Mouse (Mus musculus) heart, postnatal 14 days (tissue): ENCODE measurements at regions not wholly inside any gene's neighbourhood (a gene's known extent, or its start where the extent isn't known, plus 50 kb on each side); places are given as distances from the start of the nearest gene placed in this dataset.
A peak's percentile ranks its signal among the peaks of the same experiment; 100 is the strongest.

ENCODE experiments used
- DNase-seq, 2 experiments: peaks; one replicate each; pipeline ENCODE4 v3.0.0; 2021 to 2022
- intact Hi-C: fragments of 180-260 bp; cut with DNase I; formaldehyde crosslinking; loops from one replicate; pipeline ENCODE4 v1.15.1; 2025

DNA sequence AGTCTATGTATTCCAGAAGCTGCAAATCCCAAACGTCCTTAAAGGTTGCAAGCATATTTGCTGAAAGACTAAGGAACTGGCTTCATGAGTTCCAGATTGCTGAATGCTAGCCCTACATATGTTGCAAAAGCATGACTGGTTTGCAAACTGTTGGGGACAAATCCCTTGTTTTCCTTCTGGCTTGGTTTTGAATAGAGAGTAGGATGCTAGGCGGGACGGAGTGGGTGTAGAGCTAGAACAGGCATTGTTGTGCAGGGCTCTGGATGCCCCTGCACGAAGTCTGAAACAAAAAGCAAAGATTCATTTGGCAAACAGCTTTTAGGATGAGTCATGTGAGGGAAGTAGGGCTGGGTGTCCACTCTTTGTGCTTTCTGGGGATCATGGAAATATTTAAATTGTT, 500.9 kb upstream of the Cnksr2 start:
- no peak for DNase-seq

DNA sequence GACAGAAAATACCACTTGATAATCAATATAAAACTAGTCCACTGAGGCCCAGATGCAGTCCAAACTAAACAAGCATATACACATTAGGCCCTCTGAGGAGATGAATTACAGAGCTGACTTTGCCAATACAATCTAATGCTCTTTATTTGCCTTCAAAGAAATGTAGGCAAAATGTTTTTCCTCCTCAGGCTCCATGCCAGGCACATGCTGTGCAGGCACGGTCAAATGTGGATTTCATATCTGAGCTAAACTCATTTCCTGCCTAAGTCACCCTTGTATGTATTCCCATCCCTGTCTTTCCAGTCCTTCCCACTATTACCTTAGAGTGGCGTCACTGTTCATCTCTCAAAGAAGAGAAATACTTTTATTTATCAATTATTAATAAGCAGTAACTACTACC, 534.8 kb upstream of the Cnksr2 start:
- intact Hi-C loops: no loop called here
- no peak for DNase-seq

More for the DNA sequence above, 500.9 kb upstream of the Cnksr2 start:
- intact Hi-C loops: no loop called here

DNA sequence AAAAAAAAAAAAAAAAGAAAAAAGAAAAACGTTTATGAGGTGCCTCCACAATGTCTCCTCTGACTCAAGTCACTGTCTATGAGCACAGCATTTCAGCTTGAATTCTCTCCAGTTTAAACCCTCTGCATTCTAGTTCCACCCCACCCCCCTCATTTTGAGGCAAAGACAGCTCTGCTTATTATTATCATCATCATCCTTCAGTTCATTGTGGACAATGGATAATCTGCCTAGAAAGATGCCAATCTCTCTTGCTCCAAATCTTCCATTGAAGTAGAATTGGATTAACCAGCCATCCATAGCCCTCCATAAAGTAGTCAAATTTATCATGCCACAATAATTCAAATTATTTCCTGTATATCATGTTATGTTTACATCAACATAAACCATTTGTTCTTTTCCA, 570.0 kb upstream of the Cnksr2 start:
- intact Hi-C loops: loop anchor here (10.0 kb wide), 1 partner anchor 1148 kb away; no protein-coding TSS in a partner anchor
- DNase-seq: no peak

DNA sequence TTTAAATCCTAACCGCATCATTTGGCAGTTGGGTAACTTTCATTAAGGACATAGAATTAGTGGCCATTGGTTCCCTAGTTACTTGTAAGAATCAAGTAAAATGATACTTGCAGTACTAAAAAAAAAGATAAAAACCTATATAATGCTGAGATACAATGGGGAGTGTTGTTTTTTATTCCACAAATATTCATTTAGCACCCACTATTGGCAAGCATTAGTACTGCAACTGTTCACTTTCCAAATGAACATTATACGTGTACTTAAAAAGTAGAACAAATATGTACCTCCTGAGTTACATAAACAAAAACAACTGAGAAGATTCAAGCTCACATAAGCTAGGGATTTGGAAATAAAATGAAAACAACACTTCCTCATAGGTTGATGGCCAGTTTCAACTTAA, 570.5 kb upstream of the Cnksr2 start:
- intact Hi-C loops: loop anchor here (10.0 kb wide), 1 partner anchor 1149 kb away; no protein-coding TSS in a partner anchor
- DNase-seq: peak in 1 of 2 experiments; percentile 1

DNA sequence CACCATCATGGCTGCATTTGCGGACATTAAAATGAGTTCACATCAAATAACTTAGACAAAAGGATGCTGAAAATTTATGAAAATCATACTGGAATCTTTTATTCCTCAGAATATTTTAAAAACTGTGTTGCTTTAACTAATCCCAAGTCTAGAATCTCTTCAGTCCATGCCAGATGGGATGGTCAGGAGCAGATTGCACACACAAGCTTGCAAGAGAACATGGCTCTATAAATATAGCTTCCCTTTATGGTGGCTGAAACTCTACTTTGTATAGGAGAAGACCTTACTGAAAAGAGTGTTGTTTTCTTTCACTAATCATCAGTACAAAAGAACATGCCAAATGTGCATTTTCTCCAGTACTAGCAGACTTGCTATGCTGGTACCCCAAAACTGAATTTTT, 570.9 kb upstream of the Cnksr2 start:
- no peak for DNase-seq
- intact Hi-C loops: loop anchor here (10.0 kb wide), 1 partner anchor 1149 kb away; no protein-coding TSS in a partner anchor

DNA sequence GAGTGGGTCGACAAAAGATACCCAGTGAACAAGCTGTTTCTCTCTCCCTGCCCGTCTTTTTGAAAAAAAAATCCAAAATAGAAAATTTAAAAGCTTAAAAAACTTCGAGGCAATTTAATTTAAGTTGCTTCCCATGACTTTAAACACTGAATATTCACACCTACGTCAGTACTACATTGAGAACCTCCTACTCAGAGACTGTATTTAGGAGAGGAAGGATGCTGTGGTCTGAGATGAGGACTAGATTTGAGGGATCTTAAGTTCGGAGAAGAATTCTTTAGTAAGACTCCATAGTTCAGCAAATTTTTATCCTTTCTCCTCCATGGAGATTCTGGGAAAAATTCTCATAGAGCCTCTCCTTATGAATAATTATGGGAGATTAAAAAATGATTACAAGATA, 571.4 kb upstream of the Cnksr2 start:
- intact Hi-C loops: loop anchor here (10.0 kb wide), 1 partner anchor 1150 kb away; no protein-coding TSS in a partner anchor
- DNase-seq: no peak

DNA sequence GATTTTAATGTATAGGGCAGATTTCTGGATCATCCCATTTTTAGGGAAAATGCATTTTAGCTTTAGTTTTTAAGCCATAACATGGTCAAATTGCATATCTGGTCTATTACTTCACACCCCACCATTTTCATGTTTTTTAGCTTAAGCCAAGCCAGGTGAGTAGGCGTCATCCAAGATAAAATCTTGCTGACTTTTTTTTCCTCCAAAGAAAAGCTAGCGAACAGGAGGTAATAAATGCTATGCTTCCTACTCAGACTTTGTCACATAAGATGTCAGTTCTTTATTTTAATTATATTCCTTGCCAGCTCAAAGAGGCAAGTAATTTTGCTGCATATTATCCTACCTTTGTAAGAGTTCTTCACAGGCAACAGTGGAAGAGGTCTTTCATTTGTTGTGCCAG, 572.0 kb upstream of the Cnksr2 start:
- no peak for DNase-seq
- intact Hi-C loops: loop anchor here (10.0 kb wide), 1 partner anchor 1150 kb away; no protein-coding TSS in a partner anchor

DNA sequence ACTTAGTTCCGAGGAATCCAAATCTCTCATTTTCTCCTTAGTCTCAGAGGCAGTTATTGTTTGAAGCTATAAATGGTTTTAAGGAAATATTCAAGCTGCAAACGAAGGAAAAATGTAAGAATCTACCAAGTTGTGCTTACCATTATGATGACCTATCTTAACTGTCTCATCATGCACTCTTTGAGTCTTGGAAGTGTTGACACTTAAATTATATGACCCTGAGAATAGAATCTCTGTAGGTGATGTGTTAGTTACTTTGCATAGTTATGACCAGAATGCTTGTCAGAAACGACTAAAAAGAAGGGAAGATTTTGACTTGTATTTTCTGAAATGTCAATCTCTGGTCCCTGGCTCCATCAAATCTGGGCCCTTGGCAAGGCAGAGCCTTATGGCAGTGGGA, 582.7 kb upstream of the Rps6ka3 start:
- DNase-seq: no peak
- intact Hi-C loops: no loop called here

DNA sequence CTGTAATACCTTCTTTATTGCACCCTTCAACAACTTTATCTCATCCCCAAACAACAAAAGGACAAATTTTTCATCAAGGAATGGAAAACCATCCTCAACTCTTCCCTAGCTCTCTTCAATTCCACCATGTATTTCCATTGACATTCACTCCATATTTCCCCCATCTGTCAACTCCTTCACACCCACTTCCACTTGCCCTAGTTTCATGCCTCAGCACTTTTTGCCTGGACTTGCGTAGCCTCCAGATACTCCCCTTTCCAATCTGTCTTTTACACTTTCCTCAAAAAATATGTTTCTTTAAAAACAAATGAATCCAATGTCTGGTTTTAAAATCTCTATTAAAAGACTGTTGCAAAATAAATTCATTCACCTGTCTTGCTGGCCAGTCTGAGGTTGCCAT, 577.7 kb upstream of the Rps6ka3 start:
- intact Hi-C loops: no loop called here
- no peak for DNase-seq

DNA sequence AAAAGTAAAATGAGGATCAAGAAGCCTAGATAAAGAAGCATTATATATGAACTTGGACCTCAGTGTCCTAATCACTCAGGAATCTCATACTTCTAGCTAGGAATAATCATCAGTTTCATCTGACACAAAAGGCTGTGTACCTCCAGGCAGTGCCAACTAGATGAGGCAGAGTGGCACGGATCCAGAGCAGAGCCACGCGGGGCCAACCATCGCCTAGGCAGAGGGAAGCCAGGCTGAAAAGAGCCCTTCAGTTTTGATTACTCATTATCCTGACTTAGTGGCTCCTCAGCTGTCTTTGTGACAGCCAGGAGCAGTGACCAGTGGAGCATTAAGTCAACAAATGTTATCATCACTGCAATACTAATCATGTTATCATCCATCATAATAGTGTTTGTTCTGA, 557.9 kb upstream of the Rps6ka3 start:
- DNase-seq: no peak
- intact Hi-C loops: no loop called here

DNA sequence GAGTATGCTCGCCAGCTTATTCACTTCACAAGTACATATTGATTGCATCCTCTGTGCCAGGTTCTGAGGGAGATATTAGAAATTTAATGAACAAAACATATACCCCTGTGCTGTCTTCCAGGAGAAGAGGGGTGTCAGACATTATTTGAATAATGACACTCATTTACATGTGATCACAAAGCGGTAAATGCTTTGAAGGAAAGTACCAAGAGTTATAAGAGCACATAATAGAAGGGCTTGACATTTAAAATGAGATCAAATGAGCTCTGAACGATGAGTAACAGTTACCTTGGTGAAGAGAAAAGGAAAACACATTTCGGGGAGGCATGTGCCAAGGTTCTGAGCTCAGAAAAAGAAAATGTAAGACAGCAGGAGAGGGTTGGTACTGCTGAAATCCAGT, 553.9 kb upstream of the Rps6ka3 start:
- no peak for DNase-seq
- intact Hi-C loops: no loop called here

DNA sequence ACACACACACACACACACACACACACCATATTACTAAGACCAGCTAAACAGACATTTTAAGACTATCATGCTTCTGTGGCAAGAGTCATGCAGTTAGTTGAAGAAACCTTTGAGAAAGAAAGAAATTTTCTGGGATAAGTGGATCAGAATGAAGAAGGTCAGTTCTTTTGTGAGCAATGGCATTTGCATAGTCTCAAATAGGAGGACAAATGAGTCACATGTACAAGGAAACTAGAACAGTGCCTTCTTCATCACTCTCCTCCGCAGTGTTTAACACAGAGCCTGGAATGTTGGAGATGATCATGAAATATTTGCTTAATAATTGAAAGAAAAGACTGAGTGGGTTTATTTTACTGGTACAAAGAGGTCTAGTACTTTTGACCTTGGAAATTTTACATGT, 515.9 kb upstream of the Rps6ka3 start:
- DNase-seq: no peak
- intact Hi-C loops: no loop called here

DNA sequence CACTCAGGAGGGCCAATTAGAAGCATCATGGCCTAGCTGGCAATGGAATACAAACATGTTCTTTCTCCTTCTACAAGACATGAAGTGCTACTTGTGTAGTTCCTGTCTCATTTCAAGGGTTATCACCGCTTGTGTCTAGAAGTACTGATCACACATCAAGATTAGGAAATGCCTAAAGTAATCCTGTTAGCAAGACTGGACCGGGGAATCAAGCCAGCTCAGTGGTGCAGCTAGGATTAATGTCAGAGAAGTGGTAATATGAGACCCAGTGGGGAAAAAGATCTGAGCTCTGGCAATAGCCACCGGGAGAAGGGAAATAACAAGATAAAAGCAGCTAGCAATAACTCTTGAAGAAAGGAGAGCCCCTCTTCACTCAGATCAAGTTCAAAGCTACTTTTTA, 506.7 kb upstream of the Rps6ka3 start:
- DNase-seq: no peak
- intact Hi-C loops: no loop called here

DNA sequence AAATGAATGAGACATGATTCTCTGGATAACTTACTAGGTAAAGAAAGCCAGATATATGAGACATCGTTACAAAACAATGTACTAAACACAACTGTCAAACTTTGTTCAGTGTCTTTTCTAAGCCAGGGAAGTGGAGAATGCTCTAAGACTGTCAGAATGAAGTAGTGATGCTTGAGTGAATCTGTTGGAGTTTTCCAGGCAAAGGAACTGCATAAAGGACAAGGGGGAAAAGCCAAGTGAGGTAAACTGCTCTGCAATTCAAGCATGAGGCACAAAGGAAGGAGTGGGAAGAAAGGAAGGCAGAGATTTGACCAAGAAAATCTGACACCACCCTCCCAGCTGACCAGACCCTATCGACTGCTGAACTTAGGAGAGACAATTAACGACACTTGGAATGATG, 500.3 kb upstream of the Rps6ka3 start:
- DNase-seq: no peak
- intact Hi-C loops: no loop called here

DNA sequence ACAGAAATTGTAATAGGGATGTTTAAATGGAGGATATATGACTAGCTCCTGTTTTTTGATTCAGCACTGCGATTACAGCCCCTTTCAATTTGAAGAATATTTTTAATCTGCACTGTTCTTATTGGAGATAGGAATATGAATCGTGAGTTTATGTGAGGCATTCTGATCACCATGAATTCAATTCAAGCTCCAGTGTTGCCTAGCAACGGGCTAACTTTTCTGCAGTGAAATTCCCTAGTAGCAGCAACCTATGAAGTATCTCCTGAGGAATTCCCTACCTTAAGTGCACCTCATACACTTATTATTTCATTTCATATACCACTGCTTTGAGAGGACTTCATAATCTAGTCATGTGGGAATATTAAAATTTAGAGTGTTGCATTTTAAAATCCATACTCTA, 465.4 kb upstream of the Rps6ka3 start:
- DNase-seq: no peak
- intact Hi-C loops: no loop called here

DNA sequence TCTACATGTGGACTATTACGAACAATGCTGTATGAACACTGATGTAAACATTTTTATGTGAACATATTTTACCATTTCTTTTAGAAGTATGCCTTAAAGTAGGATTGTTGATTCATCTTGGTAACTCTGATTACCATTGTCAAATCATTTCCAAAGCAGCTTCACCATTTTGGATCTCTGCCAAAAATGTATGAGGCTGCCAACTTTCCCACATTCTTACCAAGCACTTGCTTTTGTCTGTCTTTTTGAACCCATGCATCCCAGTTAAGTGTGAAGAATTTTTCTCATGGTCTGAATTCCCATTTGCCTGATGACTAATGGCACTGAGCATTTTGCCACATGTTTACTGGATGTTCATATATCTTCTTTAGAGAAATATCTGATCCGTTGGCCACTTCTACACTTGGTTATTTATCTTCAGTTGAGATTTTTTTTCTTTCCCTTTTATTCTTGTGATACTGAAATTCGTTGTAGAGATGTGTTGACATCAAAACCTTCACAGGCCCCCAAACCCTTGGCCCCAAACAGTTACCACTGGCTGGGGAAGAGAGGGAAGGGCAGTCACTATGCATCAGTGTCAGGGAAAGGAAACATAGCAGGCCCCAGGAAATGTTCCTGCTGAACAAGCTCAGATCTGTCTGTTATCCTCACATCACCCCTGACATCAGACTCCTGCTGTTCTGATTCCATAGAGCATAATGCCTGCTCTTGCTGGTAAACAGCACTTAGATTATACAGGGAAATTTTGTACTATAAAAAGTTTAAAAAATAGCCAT, 464.2 kb upstream of the Rps6ka3 start:
- intact Hi-C loops: no loop called here
- DNase-seq: no peak
